Mouse (Mus musculus): ENCODE measurements around the gene Nat8f6.

GRCm38 (mm10) chr6:85851062-85851773 is 30.5 kb upstream of the Nat8f6 start:
- no peak for TF ChIP-seq CTCF (IDR thresholded peaks at IDR 0.05; ENCODE audit: low read depth, low read length)
- no peak for TF ChIP-seq POLR2A (IDR thresholded peaks at IDR 0.05; ENCODE audit: borderline replicate concordance, low read depth, low read length)

All from bone marrow macrophage, adult 2 months (primary cell).